Mouse (Mus musculus): ENCODE measurements around the gene Tmem246. TPM values are rescaled to one million over a fixed set of nuclear protein-coding genes. Genes with fewer than 3 reads are reported as not detected.

Gene Tmem246
- polyA plus RNA-seq (2012; rRNA removed) = 36.2 and 42.2 TPM in 2 replicates

DNA sequence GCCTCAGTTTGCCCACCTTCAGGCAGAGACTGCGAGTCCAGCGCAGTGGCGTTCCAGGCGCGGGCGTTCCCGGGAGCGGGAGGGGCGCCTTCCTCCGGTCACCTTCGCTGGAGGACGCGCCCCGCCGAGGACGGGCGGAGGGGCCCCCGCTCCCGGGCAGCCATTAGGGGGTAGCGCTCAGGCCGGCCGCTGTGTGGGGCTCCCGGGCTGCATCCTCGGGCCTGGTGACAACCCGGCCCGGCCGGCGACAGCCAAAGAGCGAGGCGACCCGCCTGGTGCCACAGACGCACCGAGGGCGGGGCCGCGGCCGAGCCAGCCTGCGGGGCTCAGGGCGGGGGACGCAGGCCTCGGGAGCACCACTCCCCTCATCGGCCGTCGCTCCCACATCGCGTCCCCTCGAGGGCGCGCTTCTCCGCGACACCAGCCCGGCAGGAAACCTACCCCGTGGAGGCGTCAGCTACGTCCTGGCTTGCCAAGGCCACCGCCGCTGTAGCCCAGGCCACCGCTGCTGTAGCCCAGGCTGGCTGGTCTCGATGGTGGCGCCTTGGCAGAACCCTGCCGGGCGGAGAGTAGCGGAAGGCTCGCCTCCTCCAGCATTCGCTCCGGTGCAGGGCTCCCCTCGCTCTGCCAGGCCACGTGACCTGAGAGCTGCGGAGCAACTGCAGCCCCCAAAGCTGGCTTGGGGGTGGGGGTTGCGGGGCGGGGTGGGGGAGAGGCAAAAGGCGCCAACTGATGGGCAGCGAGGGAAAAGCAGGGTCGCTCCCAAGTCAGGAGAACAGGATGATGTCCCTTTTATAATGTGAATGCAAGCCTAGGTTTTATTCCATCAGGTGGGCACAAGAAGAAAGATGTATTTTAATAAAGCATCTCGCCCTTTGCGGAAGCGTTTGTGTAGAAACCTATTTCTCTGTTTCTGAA is at the start of gene Tmem246:
TSS of gene Tmem246 (minus strand) at position 694 of the 918 bp plus-strand sequence.

DNA sequence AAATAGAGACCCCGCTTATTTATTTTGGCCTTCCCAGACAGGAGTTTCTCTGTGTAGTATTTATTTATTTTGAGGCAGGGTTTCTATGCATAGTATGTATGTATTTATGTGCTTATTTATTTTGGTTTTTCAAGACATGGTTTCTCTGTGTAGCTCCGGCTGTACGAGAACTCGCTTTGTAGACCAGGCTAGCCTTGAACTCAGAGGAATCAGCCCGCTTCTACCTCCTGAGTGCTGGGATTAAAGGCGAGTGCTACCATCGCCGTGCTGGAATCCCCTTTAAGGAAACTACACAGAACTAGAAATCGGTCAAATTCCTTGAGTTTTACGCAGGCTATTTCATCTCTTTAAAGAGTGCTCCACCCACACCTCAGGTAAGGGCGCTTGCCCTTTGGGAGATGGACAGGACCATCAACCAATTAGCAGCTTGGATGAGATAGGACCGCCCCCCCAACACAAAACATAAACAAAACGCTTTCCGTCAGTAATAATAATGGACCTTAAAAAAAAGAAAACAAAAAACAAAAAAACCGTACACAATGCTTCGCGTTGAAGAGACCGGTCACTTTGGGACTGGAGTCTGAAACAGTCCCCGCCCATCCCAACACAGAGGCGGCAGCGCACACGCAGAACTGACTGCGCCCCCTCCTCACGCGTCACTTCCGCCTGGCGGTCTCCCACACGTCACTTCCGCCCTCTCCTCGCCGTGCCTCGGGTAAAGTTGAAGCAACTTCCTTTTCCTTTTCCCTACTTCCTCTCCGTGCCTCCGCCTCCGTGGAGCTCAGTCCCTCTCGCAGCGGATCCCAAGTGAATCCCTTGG is 33.9 kb upstream of the Tmem246 start, which contains the start of gene Rnf20:
TSS of gene Rnf20 (plus strand) at position 688 of the 820 bp plus-strand sequence.

DNA sequence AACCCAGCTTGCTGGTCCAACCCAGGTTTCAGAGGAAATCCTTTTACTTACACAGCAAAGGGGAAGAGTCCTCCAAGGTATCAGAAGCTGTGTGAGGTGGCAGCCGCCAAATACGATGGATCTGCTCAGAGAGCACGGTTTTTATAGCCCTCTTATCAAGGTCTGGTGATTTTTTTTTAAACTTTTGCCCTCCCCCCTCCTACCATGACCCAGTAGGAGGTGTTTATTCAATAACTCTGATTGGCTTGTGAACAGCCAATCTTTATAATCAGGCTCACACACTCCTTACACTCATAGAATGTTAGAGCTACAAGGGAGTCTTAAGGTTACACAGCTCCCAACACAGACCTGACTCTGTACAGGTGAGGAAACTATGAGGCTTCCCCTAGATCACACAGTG is 48.3 kb downstream of the Tmem246 start, which contains the start of gene Aldob:
TSS of gene Aldob (minus strand) at position 164 of the 400 bp plus-strand sequence.

Other genes with a start within 250 kb of the Tmem246 start
- not detected in 2 replicates for gene Acnat2, start 189.7 kb downstream of the Tmem246 start, polyA plus RNA-seq (2012; rRNA removed)
- gene Acnat1, start 124.0 kb downstream of the Tmem246 start, polyA plus RNA-seq (2012; rRNA removed) = 0.04 and 0.10 TPM in 2 replicates
- 0.12 and 0.21 TPM in 2 replicates for gene Baat, start 91.3 kb downstream of the Tmem246 start, polyA plus RNA-seq (2012; rRNA removed)
- gene Mrpl50, start 76.8 kb downstream of the Tmem246 start, polyA plus RNA-seq (2012; rRNA removed) = 36.9 and 37.6 TPM in 2 replicates
- 7.7 and 7.8 TPM in 2 replicates for gene Zfp189, start 76.7 kb downstream of the Tmem246 start, polyA plus RNA-seq (2012; rRNA removed)
- 0.45 and 0.74 TPM in 2 replicates for gene Aldob, start 48.3 kb downstream of the Tmem246 start, polyA plus RNA-seq (2012; rRNA removed)
- gene Rnf20, start 34.1 kb upstream of the Tmem246 start, polyA plus RNA-seq (2012; rRNA removed) = 62.9 and 64.8 TPM in 2 replicates
- gene Ppp3r2, start 84.1 kb upstream of the Tmem246 start, polyA plus RNA-seq (2012; rRNA removed) = 0.16 and 0.24 TPM in 2 replicates
- gene Grin3a, start 247.9 kb upstream of the Tmem246 start, polyA plus RNA-seq (2012; rRNA removed) = 7.6 and 9.0 TPM in 2 replicates